Mouse (Mus musculus): ENCODE results near the gene Plekhh3.

DNA sequence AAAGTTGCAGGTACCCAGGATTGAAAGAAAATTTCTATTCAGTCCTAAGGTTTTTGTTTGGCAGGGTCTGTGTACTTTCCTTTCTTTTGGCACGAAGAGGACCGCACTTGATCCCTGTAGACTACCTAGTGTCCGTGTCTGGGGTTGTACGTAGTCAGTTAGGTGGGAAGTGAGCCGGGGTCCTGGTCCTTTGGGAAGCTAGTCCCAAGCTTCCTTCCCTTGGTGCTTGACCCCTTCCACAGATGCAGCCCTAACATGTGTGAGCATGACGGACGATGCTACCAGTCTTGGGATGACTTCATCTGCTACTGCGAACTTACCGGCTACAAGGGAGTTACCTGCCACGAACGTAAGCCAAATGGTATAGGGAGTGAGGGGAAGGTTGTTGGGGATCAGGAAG is 10.8 kb upstream of the Plekhh3 start:
- no peak for TF ChIP-seq POLR2A (IDR thresholded peaks at IDR 0.05; ENCODE audit: borderline replicate concordance, low read depth, low read length)
- TF ChIP-seq CTCF (IDR thresholded peaks at IDR 0.05; ENCODE audit: low read depth, low read length), result no peak
